Mouse (Mus musculus) CH12.LX (cell line): Measurements from ENCODE around the gene Kdm2b. TPM values are rescaled to one million over a fixed set of nuclear protein-coding genes. Genes with fewer than 3 reads are reported as not detected.

Experiments
- DNase-seq: peaks from one replicate; pipeline ENCODE4 v3.0.0-alpha.2; 2013; ENCODE audit errors: extremely low read depth
- H3K27ac ChIP-seq: 2 replicates; pipeline ENCODE4 v1.5.1; 2012; ENCODE audit warnings: low read depth, mild to moderate bottlenecking, control low read depth, moderate library complexity; ENCODE audit not compliant: insufficient read depth
- H3K27me3 ChIP-seq: replicated peaks from 2 replicates; pipeline ENCODE3; 2012; ENCODE audit warnings: inconsistent platforms
- H3K36me3 ChIP-seq, 2 experiments: replicated peaks in 1 of 2; 2 replicates each; pipeline versions ENCODE3 to v1.6.1; 2012; ENCODE audit warnings: inconsistent platforms in 1 of 2, low read length in 1 of 2, mild to moderate bottlenecking in 1 of 2, mixed read lengths in 1 of 2, moderate library complexity in 1 of 2; ENCODE audit not compliant: control insufficient read depth in 1 of 2, insufficient read depth in 1 of 2
- H3K4me1 ChIP-seq, 2 experiments: 2 replicates each; pipeline ENCODE4 v1.6.1; 2012; ENCODE audit warnings: inconsistent platforms in 1 of 2, moderate library complexity in 1 of 2; ENCODE audit not compliant: insufficient read depth in 2 of 2, control insufficient read depth in 1 of 2
- H3K4me2 ChIP-seq: 2 replicates; pipeline ENCODE4 v1.6.1; 2012; ENCODE audit warnings: low read depth, mild to moderate bottlenecking, control low read depth; ENCODE audit not compliant: poor library complexity, insufficient read depth, severe bottlenecking
- H3K4me3 ChIP-seq, 3 experiments: fragments of 150-350 bp in 1 of 3; sonication (generic) in 1 of 3; replicated peaks in 1 of 3; 2 replicates each; pipeline versions ENCODE3 to v1.5.1; 2011 to 2012; ENCODE audit warnings: low read depth in 2 of 3, low read length in 2 of 3, mild to moderate bottlenecking in 2 of 3, moderate library complexity in 2 of 3, control low read depth in 1 of 3, improper control_type of control experiment in 1 of 3, inconsistent platforms in 1 of 3, mixed read lengths in 1 of 3; ENCODE audit not compliant: poor library complexity in 1 of 3
- H3K79me2 ChIP-seq: replicated peaks from 2 replicates; pipeline ENCODE4 v1.6.1; 2012; ENCODE audit warnings: mild to moderate bottlenecking, moderate library complexity; ENCODE audit not compliant: control insufficient read depth, poor library complexity, insufficient read depth, severe bottlenecking; ENCODE audit errors: extremely low read depth
- H3K9ac ChIP-seq: 2 replicates; pipeline ENCODE4 v1.6.1; 2012; ENCODE audit warnings: low read depth, mild to moderate bottlenecking, control low read depth, moderate library complexity; ENCODE audit not compliant: insufficient read depth
- H3K9me3 ChIP-seq: replicated peaks from 2 replicates; pipeline ENCODE3; 2012; ENCODE audit warnings: low read length, inconsistent platforms, mixed read lengths
- BHLHE40 ChIP-seq: IDR thresholded peaks from 2 replicates; pipeline ENCODE4 v1.6.1; 2011; ENCODE audit warnings: mild to moderate bottlenecking, low read depth, low read length, improper control_type of control experiment
- CHD2 ChIP-seq: IDR thresholded peaks from 2 replicates; pipeline ENCODE4 v1.6.1; 2011; ENCODE audit warnings: low read length, improper control_type of control experiment
- CTCF ChIP-seq, 2 experiments: IDR thresholded peaks in 1 of 2; conservative IDR thresholded peaks in 1 of 2; 2 replicates each; pipeline ENCODE4 v1.5.1; 2011 to 2012; ENCODE audit warnings: low read depth in 2 of 2, low read length in 2 of 2, improper control_type of control experiment in 1 of 2, inconsistent platforms in 1 of 2, mild to moderate bottlenecking in 1 of 2, moderate library complexity in 1 of 2
- GABPA ChIP-seq: IDR thresholded peaks from 2 replicates; pipeline ENCODE4 v1.6.1; 2012; ENCODE audit warnings: low read depth, low read length, improper control_type of control experiment, inconsistent platforms; ENCODE audit not compliant: insufficient replicate concordance
- JUN ChIP-seq: IDR thresholded peaks from 2 replicates; pipeline ENCODE4 v1.6.1; 2011; ENCODE audit warnings: low read depth, mild to moderate bottlenecking, low read length, improper control_type of control experiment, moderate library complexity; ENCODE audit not compliant: insufficient read depth
- JUND ChIP-seq: conservative IDR thresholded peaks from 2 replicates; pipeline ENCODE4 v1.6.1; 2011; ENCODE audit warnings: low read depth, low read length, improper control_type of control experiment
- MAX ChIP-seq: IDR thresholded peaks from 2 replicates; pipeline ENCODE4 v1.6.1; 2011; ENCODE audit warnings: low read length, improper control_type of control experiment
- MAZ ChIP-seq: IDR thresholded peaks from 2 replicates; pipeline ENCODE4 v1.6.1; 2012; ENCODE audit warnings: low read depth, mild to moderate bottlenecking, inconsistent platforms, low read length, improper control_type of control experiment, moderate library complexity
- MEF2A ChIP-seq: IDR thresholded peaks from 2 replicates; pipeline ENCODE4 v1.6.1; 2014; ENCODE audit warnings: low read depth, mild to moderate bottlenecking, inconsistent platforms, low read length, improper control_type of control experiment, borderline replicate concordance
- MXI1 ChIP-seq: IDR thresholded peaks from 2 replicates; pipeline ENCODE4 v1.6.1; 2011; ENCODE audit warnings: mild to moderate bottlenecking, low read depth, low read length, improper control_type of control experiment
- MYC ChIP-seq: IDR thresholded peaks from 2 replicates; pipeline ENCODE4 v1.6.1; 2011; ENCODE audit warnings: low read depth, mild to moderate bottlenecking, improper control_type of control experiment, low read length
- NELFE ChIP-seq: IDR thresholded peaks from 2 replicates; pipeline ENCODE4 v1.6.1; 2011; ENCODE audit warnings: low read depth, low read length, improper control_type of control experiment
- POLR2A ChIP-seq: IDR thresholded peaks from 2 replicates; pipeline ENCODE4 v1.6.1; 2011; ENCODE audit warnings: low read depth, mild to moderate bottlenecking, improper control_type of control experiment, low read length
- POLR2AphosphoS2 ChIP-seq: IDR thresholded peaks from 2 replicates; pipeline ENCODE4 v1.6.1; 2011; ENCODE audit warnings: low read depth, low read length, improper control_type of control experiment
- RAD21 ChIP-seq: IDR thresholded peaks from 2 replicates; pipeline ENCODE4 v1.6.1; 2011; ENCODE audit warnings: low read depth, mild to moderate bottlenecking, low read length, improper control_type of control experiment, moderate library complexity
- RCOR1 ChIP-seq: conservative IDR thresholded peaks from 2 replicates; pipeline ENCODE4 v1.6.1; 2012; ENCODE audit warnings: low read depth, mild to moderate bottlenecking, inconsistent platforms, low read length, improper control_type of control experiment
- SIN3A ChIP-seq: IDR thresholded peaks from 2 replicates; pipeline ENCODE4 v1.6.1; 2012; ENCODE audit warnings: low read length, improper control_type of control experiment, inconsistent platforms
- SMC3 ChIP-seq: IDR thresholded peaks from 2 replicates; pipeline ENCODE4 v1.6.1; 2011; ENCODE audit warnings: low read depth, low read length, improper control_type of control experiment
- TBP ChIP-seq: conservative IDR thresholded peaks from 2 replicates; pipeline ENCODE4 v1.6.1; 2011; ENCODE audit warnings: low read depth, low read length, improper control_type of control experiment
- UBTF ChIP-seq: IDR thresholded peaks from 2 replicates; pipeline ENCODE4 v1.6.1; 2012; ENCODE audit warnings: low read depth, mild to moderate bottlenecking, inconsistent platforms, low read length, improper control_type of control experiment, moderate library complexity
- USF1 ChIP-seq: IDR thresholded peaks from 2 replicates; pipeline ENCODE4 v1.6.1; 2014; ENCODE audit warnings: low read depth, mild to moderate bottlenecking, inconsistent platforms, low read length, improper control_type of control experiment
- USF2 ChIP-seq: conservative IDR thresholded peaks from 2 replicates; pipeline ENCODE4 v1.6.1; 2011; ENCODE audit warnings: low read depth, low read length, improper control_type of control experiment
- ZNF384 ChIP-seq: IDR thresholded peaks from 2 replicates; pipeline ENCODE4 v1.6.1; 2012; ENCODE audit warnings: low read depth, low read length, improper control_type of control experiment, inconsistent platforms
- dilution Hi-C: fragments of 300-500 bp; cut with MboI; formaldehyde crosslinking; loops from 2 replicates; pipeline ENCODE4 v1.14.3; 2020; ENCODE audit warnings: low sequenced_read_pairs; ENCODE audit not compliant: extremely low pct_unique_long_range_greater_than_20kb, extremely low pct_ligation_motif_present
- in situ Hi-C: fragments of 300-500 bp; cut with MboI; formaldehyde crosslinking; loops from 3 replicates; pipeline ENCODE4 v1.14.3; 2019; ENCODE audit warnings: low sequenced_read_pairs, low pct_ligation_motif_present, low pct_unique_long_range_greater_than_20kb, mixed read lengths
- polyA plus RNA-seq: library from polyadenylated mRNA; unstranded; fragments of >175 nt; gene quantifications from 2 replicates; pipeline ENCODE4 v1.2.1, GENCODE M21; 2012; ENCODE audit warnings: low read depth; ENCODE audit not compliant: insufficient read length
- total RNA-seq, 2 experiments: library from RNA; depleted of rRNA; stranded (reverse); fragments of 300-350 nt in 1 of 2; fragments of >200 nt in 1 of 2; gene quantifications; 2 replicates each; pipeline ENCODE4 v1.2.3; 2012 to 2014

The Kdm2b gene
- total and polyA plus RNA-seq, 3 experiments = 69.3 to 138 (median 80.1) TPM

DNA sequence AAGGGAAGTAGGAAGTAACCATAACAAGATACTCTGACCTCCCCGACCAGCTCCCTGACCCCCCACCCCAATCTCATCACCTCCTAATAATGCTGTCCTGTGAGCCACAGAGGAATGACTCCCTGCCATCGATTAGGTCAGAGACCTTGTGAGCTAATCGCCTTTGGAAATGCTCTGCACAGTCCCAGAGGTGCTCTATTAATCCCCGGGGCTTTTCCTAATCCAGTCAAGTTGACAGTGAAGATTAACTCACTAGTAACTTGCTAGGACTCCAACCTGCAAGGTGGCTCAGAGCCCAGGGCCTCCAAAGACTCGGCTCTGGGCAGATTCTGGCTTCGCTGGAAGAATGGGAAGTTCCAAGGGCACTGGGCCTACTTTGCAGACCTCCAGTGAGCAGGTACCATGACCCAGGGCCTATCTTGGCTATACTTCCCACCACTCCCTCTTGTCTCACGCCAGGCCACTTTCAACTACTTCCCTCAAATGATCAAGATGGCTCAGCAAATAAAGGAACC is 44.1 kb upstream of the Kdm2b start:
- TF ChIP-seq POLR2AphosphoS2 (no peak), MEF2A (no peak), RAD21 (no peak), JUN (no peak), MAZ (no peak)
- no peak for DNase-seq
- dilution Hi-C loops (no loop called here), in situ Hi-C loops (no loop called here)
- Histone ChIP-seq H3K27me3 (no peaks in the 10 kb centered on the region), H3K4me3 (no peak overlapping the region), H3K36me3 (peaks cover 15 to 29% of the 10 kb centered on the region in 2 experiments), H3K4me2 (no peak overlapping the region), H3K4me1 (peaks cover 0 to 4% of the 10 kb centered on the region in 2 experiments; a peak in 2 of 4 replicates), H3K9ac (no peak overlapping the region), H3K9me3 (peaks cover 2% of the 10 kb centered on the region), H3K79me2 (no peaks in the 10 kb centered on the region), H3K27ac (no peak overlapping the region)

DNA sequence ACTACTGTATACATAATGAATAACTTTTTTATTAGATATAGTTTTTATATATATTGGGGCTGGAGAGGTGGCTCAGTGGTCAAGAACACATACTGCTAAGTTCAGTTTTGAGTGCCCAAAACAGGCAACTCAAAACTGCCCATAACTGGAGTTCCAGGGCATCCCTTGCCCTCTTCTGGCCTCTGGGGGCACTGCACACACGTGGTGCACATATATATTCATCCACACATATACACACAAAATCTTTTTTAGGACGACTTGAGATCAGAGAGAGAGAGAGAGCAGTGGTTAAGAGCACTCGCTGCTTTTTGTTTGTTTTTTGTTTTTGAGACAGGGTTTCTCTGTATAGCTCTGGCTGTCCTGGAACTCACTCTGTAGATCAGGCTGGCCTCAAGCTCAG is 41.7 kb upstream of the Kdm2b start:
- Histone ChIP-seq H3K79me2 (no peaks in the 10 kb centered on the region), H3K27ac (no peak overlapping the region), H3K9ac (no peak overlapping the region), H3K4me3 (no peak overlapping the region), H3K36me3 (peaks cover 15 to 42% of the 10 kb centered on the region in 2 experiments), H3K4me1 (peaks cover 2 to 17% of the 10 kb centered on the region in 2 experiments), H3K9me3 (peaks cover 2% of the 10 kb centered on the region), H3K4me2 (no peak overlapping the region), H3K27me3 (no peaks in the 10 kb centered on the region)
- in situ Hi-C loops (no loop called here), dilution Hi-C loops (no loop called here)
- no peak for DNase-seq
- TF ChIP-seq BHLHE40 = no peak
- TF ChIP-seq CTCF (conservative IDR thresholded peaks at IDR 0.05 in 1 of 2, IDR thresholded peaks at IDR 0.05 in 1 of 2; ENCODE audit: low read depth in 2 of 2, low read length in 2 of 2) = peak in 1 of 2 experiments; percentile 3; a peak in 1 of 4 replicates
- no peak for TF ChIP-seq SMC3

DNA sequence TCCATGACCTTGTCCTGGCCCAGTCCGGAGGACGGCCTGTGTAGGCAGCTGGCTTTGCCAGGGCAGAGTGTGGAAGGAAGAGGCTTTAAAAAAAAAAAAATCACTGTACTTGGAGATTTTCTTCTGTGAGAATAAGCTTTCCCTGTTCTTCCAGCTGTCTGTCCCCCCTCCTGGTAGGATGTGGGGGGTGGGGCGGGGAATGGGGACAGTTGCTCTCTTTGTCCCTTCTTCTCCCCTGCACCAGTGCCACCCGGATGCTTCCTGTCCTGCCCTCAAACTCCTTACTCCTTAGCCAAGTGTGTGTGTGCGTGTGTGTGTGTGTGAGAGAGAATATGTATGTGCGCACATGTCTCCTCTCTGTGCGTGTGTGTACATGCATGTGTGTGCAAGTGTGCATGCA is 40.1 kb upstream of the Kdm2b start:
- in situ Hi-C loops = no loop called here
- dilution Hi-C loops = no loop called here

More for the DNA sequence above, 40.1 kb upstream of the Kdm2b start:
- no peak for DNase-seq
- peaks cover 15 to 42% of the 10 kb centered on the region in 2 experiments for H3K36me3 ChIP-seq
- no peak overlapping the region for H3K4me3 ChIP-seq
- H3K4me2 ChIP-seq = no peak overlapping the region
- no peak overlapping the region for H3K27ac ChIP-seq
- H3K27me3 ChIP-seq = no peaks in the 10 kb centered on the region
- TF ChIP-seq TBP (no peak), GABPA (no peak), POLR2A (no peak), USF1 (no peak), BHLHE40 (no peak), MXI1 (no peak), USF2 (no peak), SIN3A (no peak), MAX (no peak), JUND (no peak), ZNF384 (no peak), UBTF (no peak), JUN (no peak), POLR2AphosphoS2 (no peak), CTCF (conservative IDR thresholded peaks at IDR 0.05 in 1 of 2, IDR thresholded peaks at IDR 0.05 in 1 of 2; ENCODE audit: low read depth in 2 of 2, low read length in 2 of 2) (no peak), MYC (no peak), NELFE (no peak), RCOR1 (no peak), CHD2 (no peak)
- no peaks in the 10 kb centered on the region for H3K79me2 ChIP-seq
- H3K4me1 ChIP-seq = peaks cover 13 to 30% of the 10 kb centered on the region in 2 experiments
- peaks cover 2% of the 10 kb centered on the region for H3K9me3 ChIP-seq
- H3K9ac ChIP-seq = no peak overlapping the region
